Mouse (Mus musculus) neutrophil, adult 5-6 weeks (primary cell): ENCODE data around the gene Gm20388. TPM values are rescaled to one million over a fixed set of nuclear protein-coding genes. Genes with fewer than 3 reads are reported as not detected.

ENCODE experiments used
- ATAC-seq: fragments of 151-379, 151-347 bp; 2 replicates; pipeline ENCODE4 v1.8.0; 2017; ENCODE audit warnings: mild to moderate bottlenecking, moderate TSS enrichment; ENCODE audit not compliant: insufficient number of reproducible peaks, poor library complexity, low FRiP score, severe bottlenecking; ENCODE audit errors: extremely low read depth
- total RNA-seq: library from RNA; stranded (forward); fragments of 200-1000 nt; gene quantifications from 2 replicates; pipeline ENCODE4 v1.2.3, GENCODE M21; 2017

Gm20388 gene
- total RNA-seq, 1 experiment from 2014 or later: 10.8 TPM

GRCm38 (mm10) chr8:124318612-124319315 is 4408.1 kb downstream of the Gm20388 start:
- no peak for ATAC-seq

GRCm38 (mm10) chr8:124319316-124319652 is 4408.6 kb downstream of the Gm20388 start:
- ATAC-seq: no peak

DNA sequence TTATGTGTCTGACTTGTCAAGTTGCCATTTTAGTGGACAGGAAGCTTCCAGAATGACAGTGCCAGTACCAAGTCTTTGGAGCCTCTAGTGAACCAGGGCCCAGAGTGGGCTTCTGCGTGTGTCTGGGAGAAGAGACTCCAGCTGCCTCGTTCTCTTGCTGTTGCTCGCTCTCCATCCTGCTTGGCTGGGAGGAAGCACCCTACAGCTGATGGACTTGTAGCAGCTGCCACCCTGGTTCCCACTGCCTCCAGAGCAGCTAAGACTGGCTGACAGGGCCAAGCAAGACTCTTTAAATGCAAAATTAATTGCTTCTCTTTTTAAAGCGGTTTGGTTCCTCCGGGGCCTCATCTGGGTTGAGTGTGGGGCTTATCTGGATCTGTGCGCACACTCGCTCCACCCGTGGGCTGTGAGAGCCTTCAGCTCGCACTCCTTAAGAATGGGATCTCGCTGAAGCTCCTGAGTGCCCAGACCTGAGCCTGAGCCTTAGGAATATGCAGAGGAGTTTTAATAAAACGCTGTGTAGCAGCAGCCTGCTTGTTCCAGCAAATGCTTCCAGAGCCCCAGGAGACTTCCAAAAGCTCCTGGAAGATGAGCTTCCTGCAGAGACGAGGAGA is 4410.7 kb downstream of the Gm20388 start:
- ATAC-seq: no peak

GRCm38 (mm10) chr8:124323356-124323755 is 4412.7 kb downstream of the Gm20388 start:
- no peak for ATAC-seq

DNA sequence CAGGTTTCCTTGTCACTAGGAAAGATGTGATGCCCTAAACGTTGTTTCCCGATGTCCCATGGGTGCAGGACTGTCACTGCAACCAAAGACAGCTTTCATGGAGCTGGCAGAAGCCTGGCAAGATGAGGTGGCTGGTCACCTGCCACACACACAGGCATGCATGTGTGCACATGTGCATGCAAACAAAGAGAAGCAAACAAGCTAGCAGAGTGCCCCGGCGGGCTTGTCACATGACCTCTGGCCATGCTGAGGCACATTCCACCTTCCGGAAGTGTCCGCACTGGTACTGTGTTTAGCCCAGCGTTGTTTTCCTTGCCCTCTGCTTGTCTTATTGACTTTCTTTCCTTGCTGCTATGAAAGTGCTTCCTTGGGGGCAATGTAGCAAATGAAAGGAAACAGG is 4417.6 kb downstream of the Gm20388 start:
- no peak for ATAC-seq

DNA sequence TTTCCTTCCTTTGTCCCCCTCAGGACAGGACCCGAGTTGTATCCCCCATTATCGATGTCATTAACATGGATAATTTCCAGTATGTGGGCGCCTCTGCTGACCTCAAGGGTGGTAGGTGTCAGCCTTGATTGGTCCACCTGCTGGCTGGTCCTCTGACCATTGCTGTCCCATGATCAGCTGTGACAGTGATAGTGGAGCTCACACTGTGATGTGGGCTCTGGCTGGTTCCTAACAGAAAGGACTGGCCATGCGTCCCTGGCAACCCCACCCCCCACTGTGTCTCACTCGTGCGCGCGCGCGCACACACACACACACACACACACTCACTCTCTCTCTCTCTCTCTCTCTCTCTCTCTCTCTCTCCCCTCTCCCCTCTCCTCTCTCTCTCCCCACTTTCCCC is 4419.0 kb downstream of the Gm20388 start:
- ATAC-seq: no peak

DNA sequence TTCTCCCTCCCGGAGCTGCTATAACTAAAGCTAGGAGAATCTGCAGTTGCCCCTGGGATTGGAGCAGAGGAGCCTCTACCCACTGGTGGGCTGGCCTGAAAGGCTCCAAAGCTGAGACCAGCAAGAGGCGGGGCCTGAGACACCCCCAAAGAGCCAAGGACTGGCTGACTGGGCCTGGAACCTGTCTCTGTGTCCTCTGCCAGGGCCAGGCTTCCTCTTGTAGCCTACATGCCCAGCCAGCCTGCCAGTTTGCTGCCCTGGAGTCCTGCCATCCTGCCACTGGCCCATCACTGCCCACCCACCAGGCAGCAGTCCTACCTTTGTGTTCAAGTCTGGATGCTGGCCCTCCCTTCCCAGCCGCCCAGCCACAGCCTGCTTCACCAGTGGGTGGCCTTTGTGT is 4419.8 kb downstream of the Gm20388 start:
- ATAC-seq: no peak

DNA sequence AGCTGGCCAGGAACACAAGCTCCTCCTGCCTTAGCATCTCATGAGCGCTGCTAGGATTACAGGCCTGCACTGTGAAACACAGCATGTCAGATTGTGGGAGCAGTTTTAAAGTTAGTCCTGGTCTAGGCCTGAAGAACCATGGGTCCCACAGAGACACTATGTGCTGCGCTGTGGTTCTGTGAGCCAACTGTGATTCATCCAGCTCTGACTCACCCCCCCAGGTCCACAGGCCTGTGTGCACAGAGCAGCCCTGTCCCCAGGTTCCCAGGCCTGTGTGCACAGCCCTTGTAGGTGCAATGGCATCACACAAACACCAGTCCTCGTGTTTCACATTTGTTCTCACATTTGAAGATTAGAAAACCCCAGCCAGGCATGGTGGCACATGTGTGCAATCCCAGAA is 4420.5 kb downstream of the Gm20388 start:
- no peak for ATAC-seq

- ATAC-seq: no peak
Observed at GRCm38 (mm10) chr8:124331706-124332105, 4421.1 kb downstream of the Gm20388 start.

- ATAC-seq: no peak
Observed at GRCm38 (mm10) chr8:124336302-124336701, 4425.7 kb downstream of the Gm20388 start.

GRCm38 (mm10) chr8:124339742-124340141 is 4429.1 kb downstream of the Gm20388 start:
- ATAC-seq: no peak

- no peak for ATAC-seq
Observed at GRCm38 (mm10) chr8:124340360-124341068, 4429.9 kb downstream of the Gm20388 start.

DNA sequence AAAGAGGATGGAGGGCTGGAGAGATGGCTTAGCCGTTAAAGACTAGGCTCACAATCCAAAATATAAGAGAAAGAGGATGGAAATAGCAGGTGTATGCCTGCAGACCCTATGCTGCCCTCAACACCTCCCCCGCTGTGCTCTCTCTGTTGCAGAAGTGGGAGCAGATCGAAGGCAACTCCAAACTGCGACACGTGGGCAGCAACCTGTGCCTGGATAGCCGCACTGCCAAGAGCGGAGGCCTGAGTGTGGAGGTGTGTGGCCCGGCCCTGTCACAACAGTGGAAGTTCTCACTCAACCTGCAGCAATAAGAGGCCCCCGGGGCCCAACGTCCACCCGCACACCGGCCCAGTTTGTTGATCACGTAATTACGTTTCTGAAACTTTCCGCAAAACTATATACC is 4432.5 kb downstream of the Gm20388 start:
- no peak for ATAC-seq

- no peak for ATAC-seq
Observed at GRCm38 (mm10) chr8:124343991-124344390, 4433.4 kb downstream of the Gm20388 start.

DNA sequence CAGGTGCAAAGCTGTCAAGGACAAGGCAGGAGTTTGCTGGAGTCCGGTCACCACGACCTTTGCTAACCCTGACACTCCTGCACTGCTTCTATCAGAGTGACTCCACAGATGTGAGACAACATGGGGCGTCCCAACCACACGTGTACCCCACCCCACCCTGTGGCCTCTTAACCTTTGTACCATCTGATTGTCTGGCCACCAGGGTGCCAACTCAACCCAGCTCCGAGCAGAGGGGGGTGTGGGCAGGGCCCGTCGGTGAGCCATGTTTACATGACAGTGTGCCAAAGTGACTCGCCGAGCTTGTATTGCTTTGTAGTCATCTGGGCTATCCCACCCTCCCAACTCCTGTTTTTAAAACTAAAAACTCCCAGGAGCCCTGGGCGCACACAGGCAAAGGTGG is 4434.5 kb downstream of the Gm20388 start:
- no peak for ATAC-seq

- ATAC-seq: 0 out of 2 replicates have a peak, but pooled peaks have one; percentile 22
Observed at GRCm38 (mm10) chr8:124346852-124347523, 4436.3 kb downstream of the Gm20388 start.

DNA sequence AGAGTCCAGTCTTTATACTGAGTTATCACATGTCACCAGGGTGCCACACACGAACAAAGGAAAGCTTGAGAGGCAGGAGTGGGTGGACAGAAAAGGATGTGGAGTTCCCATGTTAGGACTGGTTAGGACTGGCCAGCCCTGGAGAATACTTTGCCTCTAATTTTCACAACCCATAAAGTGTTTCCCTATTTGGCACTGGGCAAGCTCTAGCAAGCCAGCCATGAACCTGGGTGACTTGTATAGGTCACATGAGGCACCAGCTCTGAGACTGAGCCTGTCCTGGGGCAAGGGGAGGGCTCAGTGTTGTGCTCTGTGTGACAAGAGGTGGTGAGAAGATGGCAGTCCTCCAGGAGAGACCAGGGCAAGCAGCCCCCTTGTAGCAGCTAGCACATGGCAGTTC is 4437.4 kb downstream of the Gm20388 start:
- ATAC-seq: no peak

GRCm38 (mm10) chr8:124349663-124350062 is 4439.0 kb downstream of the Gm20388 start:
- 0 out of 2 replicates have a peak, but pooled peaks have one; percentile 40 for ATAC-seq

GRCm38 (mm10) chr8:124351636-124352035 is 4441.0 kb downstream of the Gm20388 start:
- ATAC-seq: no peak

DNA sequence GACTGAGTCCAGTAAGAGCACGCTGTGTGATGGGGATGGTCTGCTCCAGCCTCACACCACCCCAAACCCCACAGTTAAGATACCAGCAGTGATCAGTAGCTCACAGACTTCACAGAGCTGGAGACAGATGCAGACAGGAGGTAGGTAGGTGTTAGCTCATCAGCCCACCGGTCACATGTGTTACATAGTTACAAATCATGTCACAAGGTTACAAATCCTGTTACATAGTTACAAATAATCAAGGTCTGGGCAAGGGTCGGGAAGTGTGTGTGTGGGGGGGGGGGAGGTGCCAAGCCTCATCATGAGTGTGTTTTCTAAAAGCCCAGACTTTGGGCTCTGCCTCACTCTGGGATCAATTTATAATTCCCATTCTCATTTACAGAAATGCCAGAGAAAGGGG is 4450.3 kb downstream of the Gm20388 start:
- ATAC-seq: no peak
